Mouse (Mus musculus) CD8-positive naive resting alpha-beta T cell, adult 2 months (primary cell): ENCODE results near the gene Ip6k3.

Source experiments
- DNase-seq, 2 experiments: peaks; one replicate each; pipeline ENCODE4 v3.0.0; 2022; ENCODE audit warnings: low read depth in 2 of 2, low spot score in 2 of 2

Gene Ip6k3

DNA sequence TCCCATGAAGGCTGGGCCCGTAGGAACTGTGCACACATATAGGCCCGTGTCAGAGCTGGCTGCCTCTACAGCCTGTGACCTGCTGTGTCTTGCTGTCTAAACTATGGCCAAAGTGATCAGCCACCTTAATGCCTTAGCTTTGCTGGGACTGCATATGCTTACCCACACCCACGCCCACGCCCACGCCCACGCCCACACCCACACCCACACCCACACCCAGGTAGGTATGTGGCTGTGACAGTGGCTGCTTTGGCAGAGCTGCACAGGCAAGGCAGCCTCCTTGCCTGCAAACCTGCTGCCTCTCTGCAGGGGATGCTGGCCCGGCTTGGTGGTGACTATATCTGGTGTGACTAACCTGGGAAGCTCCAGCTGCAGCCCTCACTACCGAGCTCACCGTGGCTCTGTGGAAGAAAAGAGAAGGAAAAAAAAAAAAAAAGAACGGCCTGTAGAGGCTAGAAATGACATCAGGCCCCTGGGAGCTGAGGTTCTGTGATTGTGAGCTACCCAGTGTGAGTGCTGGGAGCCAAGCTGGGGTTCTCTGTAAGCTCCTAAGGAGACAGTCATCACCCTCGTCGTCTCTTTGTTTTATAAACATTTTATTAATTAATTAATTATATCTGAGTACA, 16.2 kb upstream of the Ip6k3 start:
- no peak for DNase-seq

- no peak for DNase-seq
Measured at GRCm38 (mm10) chr17:27182401-27182800, 14.8 kb upstream of the Ip6k3 start.

DNA sequence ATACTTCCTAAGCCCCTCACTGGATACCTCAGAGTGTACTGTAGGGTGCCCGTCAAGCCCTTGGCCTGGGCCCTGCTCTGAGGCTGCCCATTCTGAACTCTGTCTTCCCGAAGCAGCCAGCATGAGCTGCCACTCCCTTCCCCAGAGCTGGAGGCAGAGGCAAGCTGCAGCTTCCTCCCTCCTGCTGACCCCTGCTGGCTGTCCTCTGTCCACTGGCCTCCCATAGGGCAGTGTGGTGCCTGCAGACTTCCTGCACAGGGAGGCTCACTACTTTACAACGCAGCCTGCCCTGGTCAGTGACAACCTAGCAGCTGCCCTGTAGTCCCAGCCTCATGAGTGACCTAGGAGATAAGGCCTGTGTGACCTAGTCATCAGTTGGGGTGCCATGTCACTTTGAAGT, 14.1 kb upstream of the Ip6k3 start:
- no peak for DNase-seq

DNA sequence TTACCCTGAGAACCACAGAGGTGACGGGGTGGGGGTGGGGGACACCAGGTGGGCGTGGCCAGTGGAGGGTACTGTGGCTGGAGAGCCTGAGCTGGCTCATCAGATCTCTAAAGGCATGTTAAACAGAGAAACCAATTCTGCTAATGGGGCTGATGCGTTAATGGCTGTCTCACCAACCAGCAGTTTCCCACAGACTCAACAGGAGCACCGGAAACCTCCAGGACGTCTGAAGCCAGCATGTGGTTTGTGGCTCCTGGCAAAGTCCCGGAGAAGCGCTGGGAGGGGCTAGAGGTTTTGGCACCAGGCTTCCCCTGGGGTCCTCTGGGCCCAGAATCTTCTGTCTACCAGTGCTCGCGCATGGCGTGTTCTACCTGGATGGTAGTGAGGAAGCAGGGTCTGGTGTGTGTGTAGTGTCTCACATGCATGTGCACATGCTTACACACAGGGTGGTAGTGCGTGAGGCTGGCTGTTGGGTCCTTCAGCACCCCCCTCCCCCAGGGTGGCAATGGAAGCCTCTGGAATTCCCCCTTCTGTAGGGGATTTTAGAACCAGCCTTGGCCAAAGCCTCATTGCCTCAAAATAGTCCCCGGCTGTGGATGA, 12.2 kb upstream of the Ip6k3 start:
- no peak for DNase-seq

- DNase-seq, result no peak
Measured at GRCm38 (mm10) chr17:27178427-27179177, 11.0 kb upstream of the Ip6k3 start.

DNA sequence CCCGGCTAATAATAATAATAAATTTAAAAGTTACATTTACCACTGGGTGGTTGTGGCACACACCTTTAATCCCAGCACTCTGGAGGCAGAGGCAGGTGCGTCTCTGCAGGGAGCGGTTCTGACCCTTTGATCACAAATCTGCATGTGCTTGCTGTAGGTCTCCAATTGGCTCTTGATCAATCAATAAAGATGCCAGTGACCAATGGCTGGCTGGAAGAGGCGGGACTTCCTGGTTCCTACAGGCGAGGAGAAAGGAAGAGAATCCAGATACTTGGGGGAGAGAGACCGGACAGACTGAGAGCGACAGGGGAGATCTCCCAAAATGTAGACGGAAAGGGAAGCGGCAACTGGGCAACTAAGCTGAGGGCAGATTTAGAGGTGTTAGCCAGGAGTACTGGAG, 10.4 kb upstream of the Ip6k3 start:
- no peak for DNase-seq

GRCm38 (mm10) chr17:27176754-27177153, 9.2 kb upstream of the Ip6k3 start:
- no peak for DNase-seq

GRCm38 (mm10) chr17:27176287-27176686, 8.7 kb upstream of the Ip6k3 start:
- no peak for DNase-seq

- no peak for DNase-seq
Measured at GRCm38 (mm10) chr17:27175196-27175874, 7.7 kb upstream of the Ip6k3 start.

DNA sequence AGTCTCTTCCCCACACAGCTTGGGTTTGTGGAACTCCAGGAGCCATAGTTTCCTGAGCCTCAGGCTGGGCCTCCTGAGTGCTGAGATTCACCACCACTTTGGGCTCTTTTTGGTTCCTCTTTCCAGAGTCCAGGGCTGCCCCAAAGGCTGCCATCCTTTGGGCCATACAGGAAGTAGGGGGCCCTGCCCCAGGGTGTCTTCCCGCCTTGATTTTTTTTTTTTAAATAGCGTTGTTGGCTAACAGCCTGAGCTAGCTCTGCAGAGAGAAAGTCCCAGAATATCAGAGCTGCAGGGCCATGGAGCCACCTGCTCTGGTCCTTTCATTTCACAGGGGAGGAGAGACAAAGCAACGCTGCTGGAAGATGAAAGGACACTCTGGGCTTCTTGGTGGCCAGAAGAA, 6.1 kb upstream of the Ip6k3 start:
- DNase-seq, result no peak

- DNase-seq, result no peak
Measured at GRCm38 (mm10) chr17:27172459-27172858, 4.9 kb upstream of the Ip6k3 start.

GRCm38 (mm10) chr17:27171121-27171520, 3.5 kb upstream of the Ip6k3 start:
- no peak for DNase-seq

- no peak for DNase-seq
Measured at GRCm38 (mm10) chr17:27169952-27170695, 2.5 kb upstream of the Ip6k3 start.

GRCm38 (mm10) chr17:27168569-27168968, 974 bp upstream of the Ip6k3 start:
- DNase-seq, result no peak

- no peak for DNase-seq
Measured at GRCm38 (mm10) chr17:27166901-27167300, 694 bp downstream of the Ip6k3 start.

DNA sequence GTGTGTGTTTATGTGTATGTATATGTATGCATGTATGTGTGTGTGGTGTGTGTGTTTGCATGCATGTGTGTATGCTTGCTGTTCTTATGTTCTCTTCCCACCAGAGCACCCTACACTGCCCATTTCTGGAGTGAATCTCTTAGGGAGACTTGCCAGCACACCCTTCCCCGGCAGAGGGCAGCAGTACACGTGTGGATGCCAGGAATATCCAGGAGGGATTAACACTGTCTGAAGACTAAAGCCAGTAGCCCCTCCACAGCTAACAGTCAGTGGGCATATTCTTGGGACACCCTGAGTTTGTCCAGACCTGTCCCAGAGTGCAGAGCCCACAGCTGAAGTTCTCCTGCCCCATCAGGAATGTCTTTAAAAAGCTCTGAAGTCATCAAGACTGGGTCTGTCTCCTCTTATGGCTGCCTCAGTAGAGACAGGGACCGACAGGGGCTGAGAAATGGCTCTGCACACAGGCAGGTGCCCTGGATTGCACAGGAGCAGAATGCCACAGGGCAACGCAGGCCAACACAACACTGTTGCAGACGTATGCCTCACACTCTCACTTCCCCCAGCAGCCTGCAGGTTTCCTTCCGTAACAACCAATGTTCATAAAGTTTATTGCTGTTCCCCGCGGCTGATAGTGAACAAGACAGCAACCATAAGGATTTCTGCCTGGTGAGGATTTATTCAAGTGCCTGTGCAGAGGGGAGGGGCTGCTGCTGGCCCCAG, 2.4 kb downstream of the Ip6k3 start:
- DNase-seq, result no peak

GRCm38 (mm10) chr17:27160905-27161304, 6.7 kb downstream of the Ip6k3 start:
- no peak for DNase-seq

- no peak for DNase-seq
Measured at GRCm38 (mm10) chr17:27159169-27159568, 8.4 kb downstream of the Ip6k3 start.

DNA sequence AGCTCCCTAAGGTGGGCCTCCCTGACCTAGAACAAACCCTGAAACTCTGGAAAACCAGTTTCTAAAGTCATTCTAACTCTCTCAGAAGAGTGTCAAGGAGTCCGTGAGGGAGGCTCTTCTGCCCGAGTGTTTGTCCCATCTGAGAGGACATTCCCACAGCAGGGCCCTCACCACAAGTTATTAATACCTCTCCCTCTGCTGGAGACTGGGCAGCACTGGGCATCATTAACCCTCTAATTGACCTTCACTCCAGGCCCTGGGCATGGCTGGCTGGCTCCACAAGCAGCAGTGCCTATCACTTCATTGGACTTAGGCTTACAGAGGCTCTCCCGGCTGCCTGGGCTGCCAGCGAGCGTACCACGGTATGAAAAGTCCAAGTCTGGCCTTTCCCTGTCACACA, 9.2 kb downstream of the Ip6k3 start:
- DNase-seq, result no peak

DNA sequence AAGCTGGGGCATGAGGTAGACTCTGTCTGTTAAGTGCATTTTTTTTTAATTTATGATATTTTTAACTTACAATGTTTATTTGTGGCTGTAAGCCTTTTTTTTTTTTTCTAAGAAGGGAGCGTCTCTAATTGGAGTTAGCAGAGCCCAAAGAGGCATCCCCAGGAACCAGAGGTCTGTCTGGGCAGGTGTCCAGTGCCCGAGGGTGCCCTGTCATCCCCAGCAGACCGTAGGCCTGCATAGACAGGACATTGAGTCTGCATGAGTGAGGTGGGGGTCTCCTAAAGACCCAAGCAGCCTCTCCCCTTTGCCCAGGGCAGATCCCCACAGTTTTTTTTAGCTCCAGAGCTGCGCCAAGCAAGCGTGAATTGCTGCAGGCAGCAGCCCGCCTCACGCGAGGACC, 11.8 kb downstream of the Ip6k3 start:
- DNase-seq, result no peak

GRCm38 (mm10) chr17:27154881-27155280, 12.7 kb downstream of the Ip6k3 start:
- DNase-seq, result no peak
